In genomic region chr15:79359954-79360353, GRCm38 (mm10) we compare ENCODE assay signal across 9 mouse cellular contexts. TPM values are rescaled to one million over a fixed set of nuclear protein-coding genes. Genes with fewer than 3 reads are reported as not detected.
DNase-seq lines count a peak whose midpoint lies in the region; ATAC-seq lines count a peak whose summit lies in the region.
"Had no signal": no experiment of that assay in that cellular context is flagged by ENCODE, and none has a peak within 500 bp of the region (broad histone marks: within the 10 kb centered on the region; RNA-seq: fewer than 3 reads in every experiment).

No protein-coding gene starts in this region.

- H3K9ac ChIP-seq in embryonic facial prominence, embryonic 12.5 days: no peak overlapping the region
- H3K9ac ChIP-seq in kidney, embryonic 15.5 days: no peak overlapping the region
- H3K9ac ChIP-seq: hindbrain, embryonic 14.5 days; liver, embryonic 13.5 days had no signal

- H3K27me3 ChIP-seq in embryonic facial prominence, embryonic 12.5 days: peaks cover 9% of the 10 kb centered on the region; the same call in 1 of the 2 replicates
- H3K27me3 ChIP-seq in kidney, embryonic 15.5 days: 0 out of 2 replicates have a peak, but pooled peaks cover 3% of the 10 kb centered on the region

- H3K27ac ChIP-seq in embryonic facial prominence, embryonic 12.5 days: peak overlapping the region; percentile 41
- H3K27ac ChIP-seq in kidney, embryonic 15.5 days: peak overlapping the region; percentile 82
- H3K27ac ChIP-seq: hindbrain, embryonic 14.5 days; liver, embryonic 13.5 days had no signal

- no peak for ATAC-seq in embryonic facial prominence, embryonic 12.5 days (ENCODE audit: insufficient number of reproducible peaks, insufficient read depth, low FRiP score, low TSS enrichment)
- ATAC-seq in kidney, embryonic 15.5 days (replicated peaks; ENCODE audit: low FRiP score): peak; percentile 40

- H3K4me2 ChIP-seq in embryonic facial prominence, embryonic 12.5 days (replicated peaks): no peak overlapping the region
- H3K4me2 ChIP-seq in kidney, embryonic 15.5 days: no peak overlapping the region
- H3K4me2 ChIP-seq: hindbrain, embryonic 14.5 days; liver, embryonic 13.5 days had no signal

- peak; percentile 21 for DNase-seq in left cerebral cortex, postnatal 4 days
- DNase-seq in left cerebral cortex, postnatal 10 days (ENCODE audit: extremely low spot score in 1 of 2, low spot score in 2 of 2): no peak
- peak; percentile 60 for DNase-seq in lung, postnatal 36 days
- DNase-seq in thymus, postnatal 14 days: no peak
- no peak for DNase-seq in thymus, adult 18-20 months
- DNase-seq: liver, embryonic 13.5 days had no signal

- no peaks in the 10 kb centered on the region for H3K9me3 ChIP-seq in embryonic facial prominence, embryonic 12.5 days
- no peaks in the 10 kb centered on the region for H3K9me3 ChIP-seq in kidney, embryonic 15.5 days (replicated peaks)
- H3K9me3 ChIP-seq: liver, embryonic 13.5 days had no signal

- no peak overlapping the region for H3K4me3 ChIP-seq in embryonic facial prominence, embryonic 12.5 days
- no peak overlapping the region for H3K4me3 ChIP-seq in kidney, embryonic 15.5 days (replicated peaks)
- H3K4me3 ChIP-seq: liver, embryonic 13.5 days had no signal

- H3K36me3 ChIP-seq in embryonic facial prominence, embryonic 12.5 days: peaks cover 40% of the 10 kb centered on the region
- H3K36me3 ChIP-seq in kidney, embryonic 15.5 days: peaks cover 36% of the 10 kb centered on the region

- intact Hi-C loops in left cerebral cortex, postnatal 4 days (cut with DNase I): no loop called here
- intact Hi-C loops in left cerebral cortex, postnatal 10 days (cut with DNase I): no loop called here

- WGBS in embryonic facial prominence, embryonic 12.5 days: 27% methylated on average over 6 of the region's 6 CpGs
- 8% methylated on average over 6 of the region's 6 CpGs for WGBS in kidney, embryonic 15.5 days

- peaks cover 28% of the 10 kb centered on the region for H3K4me1 ChIP-seq in embryonic facial prominence, embryonic 12.5 days
- H3K4me1 ChIP-seq in kidney, embryonic 15.5 days: peaks cover 75% of the 10 kb centered on the region

RNA-seq across cellular contexts. Expression of gene Maff, which starts 13.5 kb away (rescaled TPM):
- 1 to 10 TPM; 1.5 to 1.9 TPM for total RNA-seq in left cerebral cortex, postnatal 4 days (2021)
- total RNA-seq in left cerebral cortex, postnatal 10 days (2021): 1 to 10 TPM; 1.3 to 3.1 TPM
- 1.8 and 1.9 TPM in 2 replicates for polyA plus RNA-seq in embryonic facial prominence, embryonic 12.5 days (2016; fragmentation: Nextera tagmentation; extraction: Ambion mirVana)
- polyA plus RNA-seq in kidney, embryonic 15.5 days (2015; fragmentation: Nextera tagmentation; extraction: Ambion mirVana): 3.8 and 4.4 TPM in 2 replicates

RNA-seq across cellular contexts. Expression of gene Pla2g6, which starts 31.8 kb away (rescaled TPM):
- 10 to 100 TPM; 24.5 to 25.6 TPM for total RNA-seq in left cerebral cortex, postnatal 4 days (2021)
- 10 to 100 TPM; 21.9 to 22.3 TPM for total RNA-seq in left cerebral cortex, postnatal 10 days (2021)
- polyA plus RNA-seq in embryonic facial prominence, embryonic 12.5 days (2016; fragmentation: Nextera tagmentation; extraction: Ambion mirVana): 13.3 and 15.4 TPM in 2 replicates
- polyA plus RNA-seq in kidney, embryonic 15.5 days (2015; fragmentation: Nextera tagmentation; extraction: Ambion mirVana): 16.9 and 17.7 TPM in 2 replicates

RNA-seq across cellular contexts. Expression of gene Tmem184b, which starts 43.4 kb away (rescaled TPM):
- 10 to 100 TPM; 49.6 to 53.4 TPM for total RNA-seq in left cerebral cortex, postnatal 4 days (2021)
- total RNA-seq in left cerebral cortex, postnatal 10 days (2021): 10 to 100 TPM; 51.2 to 54.0 TPM
- polyA plus RNA-seq in embryonic facial prominence, embryonic 12.5 days (2016; fragmentation: Nextera tagmentation; extraction: Ambion mirVana): 61.7 and 63.1 TPM in 2 replicates
- 67.7 and 75.5 TPM in 2 replicates for polyA plus RNA-seq in kidney, embryonic 15.5 days (2015; fragmentation: Nextera tagmentation; extraction: Ambion mirVana)

Comparison
In these comparisons a context has a peak if more than half of its experiments do, and no peak if none do; other contexts are left out.
1. DNase-seq: peak in left cerebral cortex, postnatal 4 days (single experiment) and lung, postnatal 36 days (single experiment); none in left cerebral cortex, postnatal 10 days (0 of 2), thymus, postnatal 14 days (single experiment) and thymus, adult 18-20 months (0 of 2).